18 mouse cellular contexts compared by ENCODE assay signal in the genomic region with DNA sequence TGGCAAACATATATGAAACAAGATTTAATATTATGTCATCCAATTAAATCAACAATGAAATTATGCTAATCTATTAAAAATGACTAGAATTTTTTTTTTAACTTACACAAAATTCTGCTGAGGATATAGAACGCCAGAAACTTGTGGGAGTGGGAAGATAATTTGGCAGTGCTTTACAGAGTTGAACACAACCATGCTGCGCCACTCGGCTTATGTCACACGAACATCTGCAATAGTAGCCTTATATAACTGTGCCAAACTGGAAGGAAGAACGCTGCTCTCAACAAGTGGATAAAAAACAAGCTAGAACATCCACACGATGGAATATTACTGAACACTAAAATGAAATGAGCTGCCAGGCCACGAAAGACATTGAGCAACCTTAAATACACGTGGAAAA. TPM values are rescaled to one million over a fixed set of nuclear protein-coding genes. Genes with fewer than 3 reads are reported as not detected.
DNase-seq lines count a peak whose midpoint lies in the region; TF ChIP-seq lines count a peak whose summit lies in the region.
"Had no signal": no experiment of that assay in that cellular context is flagged by ENCODE, and none has a peak within 500 bp of the region (broad histone marks: within the 10 kb centered on the region; RNA-seq: fewer than 3 reads in every experiment).

No protein-coding gene starts in this region.

- no peak for TF ChIP-seq RAD21 in CH12.LX (IDR thresholded peaks at IDR 0.05; ENCODE audit: low read depth, low read length)

- H3K9ac ChIP-seq in CH12.LX (ENCODE audit: insufficient read depth, low read depth), result peak overlapping the region; percentile 47; the same call in 1 of the 2 replicates
- H3K9ac ChIP-seq: embryonic facial prominence, embryonic 12.5 days; forebrain, embryonic 12.5 days had no signal

- no peaks in the 10 kb centered on the region for H3K9me3 ChIP-seq in CH12.LX (replicated peaks; ENCODE audit: low read length)
- H3K9me3 ChIP-seq: embryonic facial prominence, embryonic 10.5 days; embryonic facial prominence, embryonic 12.5 days; forebrain, embryonic 10.5 days; forebrain, embryonic 12.5 days had no signal

- peak; percentile 18 to 45 for DNase-seq in frontal cortex, adult 2 months (ENCODE audit: extremely low spot score in 1 of 2, low spot score in 1 of 2)
- DNase-seq in frontal cortex, postnatal 10 days (ENCODE audit: low spot score in 2 of 2), result no peak
- no peak for DNase-seq in CH12.LX (ENCODE audit: extremely low read depth)
- DNase-seq in telencephalon, adult 2 months (ENCODE audit: low read depth, low spot score), result peak; percentile 28
- no peak for DNase-seq in gastrocnemius, postnatal 14 days
- DNase-seq: adrenal gland, adult 2 months; adrenal gland, postnatal 10 days; adrenal gland, postnatal 25 days; B cell, adult 2 months; cerebellum, adult 11-12 months; cerebellum, adult 2 months; cerebellum, adult 9-10 months; cerebellum, postnatal 10 days; cerebellum, postnatal 25 days had no signal

- peaks cover 25 to 56% of the 10 kb centered on the region in 2 experiments for H3K4me1 ChIP-seq in CH12.LX (ENCODE audit: control insufficient read depth in 1 of 2, insufficient read depth in 2 of 2)
- H3K4me1 ChIP-seq: embryonic facial prominence, embryonic 12.5 days; forebrain, embryonic 12.5 days had no signal

- H3K36me3 ChIP-seq in CH12.LX (replicated peaks in 1 of 2; ENCODE audit: control insufficient read depth in 1 of 2, insufficient read depth in 1 of 2, low read length in 1 of 2), result no peaks in the 10 kb centered on the region
- H3K36me3 ChIP-seq: embryonic facial prominence, embryonic 10.5 days; embryonic facial prominence, embryonic 12.5 days; forebrain, embryonic 10.5 days; forebrain, embryonic 12.5 days had no signal

- peak overlapping the region; percentile 86 for H3K27ac ChIP-seq in CH12.LX (ENCODE audit: insufficient read depth, low read depth)
- H3K27ac ChIP-seq: embryonic facial prominence, embryonic 10.5 days; embryonic facial prominence, embryonic 12.5 days; forebrain, embryonic 10.5 days; forebrain, embryonic 12.5 days had no signal

- H3K4me2 ChIP-seq in CH12.LX (ENCODE audit: insufficient read depth, low read depth, poor library complexity, severe bottlenecking), result no peak overlapping the region
- H3K4me2 ChIP-seq: embryonic facial prominence, embryonic 12.5 days; forebrain, embryonic 12.5 days had no signal

- dilution Hi-C loops in CH12.LX (cut with MboI; ENCODE audit: extremely low pct_ligation_motif_present, extremely low pct_unique_long_range_greater_than_20kb, low sequenced_read_pairs), result no loop called here

- intact Hi-C loops in gastrocnemius, postnatal 14 days (cut with DNase I; ENCODE audit: low total_unique reads), result no loop called here

- no peak for TF ChIP-seq CTCF in CH12.LX (conservative IDR thresholded peaks at IDR 0.05 in 1 of 2, IDR thresholded peaks at IDR 0.05 in 1 of 2; ENCODE audit: low read depth in 2 of 2, low read length in 2 of 2)

- in situ Hi-C loops in CH12.LX (cut with MboI; ENCODE audit: low pct_ligation_motif_present, low pct_unique_long_range_greater_than_20kb, low sequenced_read_pairs), result no loop called here

- no peak overlapping the region for H3K4me3 ChIP-seq in CH12.LX (replicated peaks in 1 of 3; ENCODE audit: low read depth in 2 of 3, low read length in 2 of 3, poor library complexity in 1 of 3)
- H3K4me3 ChIP-seq: embryonic facial prominence, embryonic 10.5 days; embryonic facial prominence, embryonic 12.5 days; forebrain, embryonic 10.5 days; forebrain, embryonic 12.5 days had no signal

- H3K79me2 ChIP-seq in CH12.LX (replicated peaks; ENCODE audit: control insufficient read depth, extremely low read depth, insufficient read depth, poor library complexity, severe bottlenecking), result no peaks in the 10 kb centered on the region

- no peak for TF ChIP-seq POLR2A in CH12.LX (IDR thresholded peaks at IDR 0.05; ENCODE audit: low read depth, low read length)

- no peak for TF ChIP-seq EP300 in CH12.LX (IDR thresholded peaks at IDR 0.05; ENCODE audit: low read length)

- H3K27me3 ChIP-seq in CH12.LX (replicated peaks), result no peaks in the 10 kb centered on the region
- H3K27me3 ChIP-seq: embryonic facial prominence, embryonic 12.5 days; forebrain, embryonic 12.5 days had no signal

TF ChIP-seq in CH12.LX, 34 proteins besides CTCF, POLR2A, EP300 and RAD21:
- TF ChIP-seq RCOR1 (conservative IDR thresholded peaks at IDR 0.05; ENCODE audit: low read depth, low read length), result no peak

RNA-seq across cellular contexts. Expression of a gene that starts 45.2 kb away (rescaled TPM):
- 130 and 133 TPM in 2 replicates for polyA plus RNA-seq in frontal cortex, adult 2 months (2012; rRNA removed)
- total RNA-seq in CH12.LX (2012; rRNA removed) (271 and 319 TPM in 2 replicates), CH12.LX (2014; rRNA removed) (585 and 610 TPM in 2 replicates)
- polyA plus RNA-seq in CH12.LX (2012; ENCODE audit: insufficient read length, low read depth), result 307 and 352 TPM in 2 replicates
- 100 to 1,000 TPM; 183 to 185 TPM for total RNA-seq in gastrocnemius, postnatal 14 days (2021)

Comparison
In these comparisons a context has a peak if more than half of its experiments do, and no peak if none do; other contexts are left out.
1. DNase-seq: peak in frontal cortex, adult 2 months (2 of 2) and telencephalon, adult 2 months (single experiment); none in frontal cortex, postnatal 10 days (0 of 2), CH12.LX (single experiment) and gastrocnemius, postnatal 14 days (single experiment).